16 mouse cellular contexts compared by ENCODE assay signal in the genomic region with DNA sequence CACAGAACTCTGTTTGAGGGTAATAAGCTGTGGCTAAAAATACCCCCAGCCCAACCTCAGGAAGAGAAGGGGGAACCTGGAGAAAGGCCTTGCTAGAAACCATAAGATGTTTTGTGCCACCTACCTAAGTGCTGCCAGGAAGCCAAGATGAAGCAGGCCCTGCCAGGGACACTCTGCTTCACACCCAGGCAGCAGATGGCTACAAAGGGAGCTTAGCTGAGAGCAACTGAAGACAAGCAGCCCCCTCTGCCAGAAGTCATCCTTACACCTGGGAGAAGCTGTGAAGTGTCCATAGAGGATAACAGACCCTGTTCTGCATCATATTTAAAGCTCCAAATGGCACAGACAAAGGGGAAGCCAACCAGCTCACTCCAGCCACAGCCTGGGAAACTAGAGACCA. TPM values are rescaled to one million over a fixed set of nuclear protein-coding genes. Genes with fewer than 3 reads are reported as not detected.
DNase-seq lines count a peak whose midpoint lies in the region; ATAC-seq and TF ChIP-seq lines count a peak whose summit lies in the region.
"Had no signal": no experiment of that assay in that cellular context is flagged by ENCODE, and none has a peak within 500 bp of the region (broad histone marks: within the 10 kb centered on the region; RNA-seq: fewer than 3 reads in every experiment).

No protein-coding gene starts in this region.

- TF ChIP-seq POLR2A in heart, adult 2 months (IDR thresholded peaks at IDR 0.05; ENCODE audit: insufficient read depth, low read depth, low read length): no peak

- no peak overlapping the region for H3K4me2 ChIP-seq in heart, postnatal 0 days (ENCODE audit: low read depth, low read length)
- no peak overlapping the region for H3K4me2 ChIP-seq in midbrain, embryonic 14.5 days (ENCODE audit: low read length)
- no peak overlapping the region for H3K4me2 ChIP-seq in midbrain, embryonic 11.5 days
- H3K4me2 ChIP-seq: embryonic facial prominence, embryonic 13.5 days; heart, embryonic 15.5 days; hindbrain, embryonic 12.5 days; intestine, embryonic 15.5 days had no signal

- H3K27me3 ChIP-seq in heart, postnatal 0 days (ENCODE audit: control insufficient read depth, insufficient read depth, low read length): no peaks in the 10 kb centered on the region
- H3K27me3 ChIP-seq in heart, adult 2 months (ENCODE audit: control insufficient read depth, insufficient read depth, low read length): no peaks in the 10 kb centered on the region
- no peaks in the 10 kb centered on the region for H3K27me3 ChIP-seq in midbrain, embryonic 14.5 days (ENCODE audit: control insufficient read depth, insufficient read depth, low read length)
- H3K27me3 ChIP-seq in midbrain, embryonic 11.5 days (ENCODE audit: control insufficient read depth, insufficient read depth, low read length): no peaks in the 10 kb centered on the region
- H3K27me3 ChIP-seq: CH12.LX; embryonic facial prominence, embryonic 13.5 days; heart, embryonic 15.5 days; hindbrain, embryonic 12.5 days; intestine, embryonic 15.5 days had no signal

- 0 out of 2 replicates have a peak overlapping the region, but pooled peaks have one; percentile 77 for H3K27ac ChIP-seq in heart, postnatal 0 days (ENCODE audit: low read depth)
- H3K27ac ChIP-seq in heart, adult 2 months: no peak overlapping the region; the same call in 1 of the 2 replicates
- H3K27ac ChIP-seq in midbrain, embryonic 14.5 days (replicated peaks; ENCODE audit: low read depth, low read length): 0 out of 2 replicates have a peak overlapping the region, but pooled peaks have one; percentile 14
- H3K27ac ChIP-seq in midbrain, embryonic 11.5 days (ENCODE audit: low read depth, low read length): no peak overlapping the region
- H3K27ac ChIP-seq: embryonic facial prominence, embryonic 13.5 days; heart, embryonic 15.5 days; hindbrain, embryonic 12.5 days; intestine, embryonic 15.5 days had no signal

- no peaks in the 10 kb centered on the region for H3K79me2 ChIP-seq in heart, adult 2 months (replicated peaks; ENCODE audit: control insufficient read depth, insufficient read depth, low read length)

- no peak overlapping the region for H3K9ac ChIP-seq in heart, postnatal 0 days (replicated peaks; ENCODE audit: low read depth, low read length)
- H3K9ac ChIP-seq in heart, adult 2 months (ENCODE audit: low read depth, low read length): no peak overlapping the region
- no peak overlapping the region for H3K9ac ChIP-seq in midbrain, embryonic 14.5 days (replicated peaks; ENCODE audit: low read length)
- no peak overlapping the region for H3K9ac ChIP-seq in midbrain, embryonic 11.5 days (ENCODE audit: low read length)
- H3K9ac ChIP-seq: embryonic facial prominence, embryonic 13.5 days; heart, embryonic 15.5 days; hindbrain, embryonic 12.5 days; intestine, embryonic 15.5 days had no signal

- no peaks in the 10 kb centered on the region for H3K9me3 ChIP-seq in heart, postnatal 0 days (replicated peaks; ENCODE audit: control insufficient read depth, low read length)
- H3K9me3 ChIP-seq in midbrain, embryonic 14.5 days (ENCODE audit: control insufficient read depth, low read length): no peaks in the 10 kb centered on the region
- no peaks in the 10 kb centered on the region for H3K9me3 ChIP-seq in midbrain, embryonic 11.5 days (ENCODE audit: control insufficient read depth, low read length)
- H3K9me3 ChIP-seq: embryonic facial prominence, embryonic 13.5 days; heart, embryonic 15.5 days; hindbrain, embryonic 12.5 days; intestine, embryonic 15.5 days had no signal

- no peak for TF ChIP-seq CTCF in heart, postnatal 0 days (IDR thresholded peaks at IDR 0.05; ENCODE audit: low read depth)
- no peak for TF ChIP-seq CTCF in heart, adult 2 months (IDR thresholded peaks at IDR 0.05)

- H3K36me3 ChIP-seq in heart, postnatal 0 days (replicated peaks; ENCODE audit: control insufficient read depth, insufficient read depth, low read length): peaks cover 32% of the 10 kb centered on the region
- H3K36me3 ChIP-seq in heart, adult 2 months (ENCODE audit: control insufficient read depth, insufficient read depth, low read length): 0 out of 2 replicates have a peak, but pooled peaks cover 2% of the 10 kb centered on the region
- H3K36me3 ChIP-seq in midbrain, embryonic 14.5 days (ENCODE audit: control insufficient read depth, insufficient read depth, low read length): peaks cover 31% of the 10 kb centered on the region
- H3K36me3 ChIP-seq in midbrain, embryonic 11.5 days (ENCODE audit: control insufficient read depth, insufficient read depth, low read length): no peaks in the 10 kb centered on the region

- 0 out of 2 replicates have a peak, but pooled peaks cover 9% of the 10 kb centered on the region for H3K4me1 ChIP-seq in heart, postnatal 0 days (ENCODE audit: control insufficient read depth, insufficient read depth)
- peaks cover 5% of the 10 kb centered on the region for H3K4me1 ChIP-seq in heart, adult 2 months (ENCODE audit: control insufficient read depth, insufficient read depth, low read length)
- peaks cover 10% of the 10 kb centered on the region; the same call in 1 of the 2 replicates for H3K4me1 ChIP-seq in midbrain, embryonic 14.5 days (ENCODE audit: control insufficient read depth, insufficient read depth, low read length)
- peaks cover 8% of the 10 kb centered on the region for H3K4me1 ChIP-seq in midbrain, embryonic 11.5 days (ENCODE audit: control insufficient read depth, insufficient read depth, low read length)

- DNase-seq in cerebellum, postnatal 10 days: peak; percentile 47 to 62
- no peak for DNase-seq in cerebellum, postnatal 4 days (ENCODE audit: low spot score in 2 of 2)
- DNase-seq in heart, postnatal 0 days (ENCODE audit: low spot score): no peak
- no peak for DNase-seq in heart, adult 2 months
- DNase-seq in midbrain, embryonic 14.5 days: no peak
- DNase-seq in midbrain, embryonic 11.5 days (ENCODE audit: low spot score, missing footprints): no peak
- DNase-seq in left cerebral cortex, postnatal 4 days: peak; percentile 35
- no peak for DNase-seq in urinary bladder, adult 18-20 months (ENCODE audit: low spot score in 2 of 2)
- DNase-seq: adrenal gland, postnatal 14 days; gastrocnemius, postnatal 14 days; kidney, postnatal 10 days had no signal

- intact Hi-C loops in heart, adult 2 months (cut with DNase I): no loop called here
- intact Hi-C loops in left cerebral cortex, postnatal 4 days (cut with DNase I): no loop called here

- no peak overlapping the region for H3K4me3 ChIP-seq in heart, postnatal 0 days (ENCODE audit: low read depth, low read length)
- H3K4me3 ChIP-seq in heart, adult 2 months: no peak overlapping the region
- no peak overlapping the region for H3K4me3 ChIP-seq in midbrain, embryonic 14.5 days (replicated peaks; ENCODE audit: low read depth, low read length)
- H3K4me3 ChIP-seq in midbrain, embryonic 11.5 days (ENCODE audit: low read depth, low read length): no peak overlapping the region
- H3K4me3 ChIP-seq: embryonic facial prominence, embryonic 13.5 days; heart, embryonic 15.5 days; hindbrain, embryonic 12.5 days; intestine, embryonic 15.5 days had no signal

- TF ChIP-seq EP300 in heart, postnatal 0 days (IDR thresholded peaks at IDR 0.05; ENCODE audit: low read depth): no peak
- no peak for TF ChIP-seq EP300 in heart, adult 2 months (IDR thresholded peaks at IDR 0.05; ENCODE audit: insufficient read depth, low read depth, low read length)

- no peak for ATAC-seq in heart, postnatal 0 days (ENCODE audit: insufficient read depth, low read depth)
- ATAC-seq in midbrain, embryonic 14.5 days (ENCODE audit: low FRiP score, low TSS enrichment): no peak
- ATAC-seq in midbrain, embryonic 11.5 days (ENCODE audit: low FRiP score): no peak
- ATAC-seq: intestine, embryonic 15.5 days had no signal

RNA-seq across cellular contexts. Expression of gene Srebf1, which starts 23.7 kb away (rescaled TPM):
- total RNA-seq in heart, postnatal 0 days (2014; rRNA removed; ENCODE audit: low replicate concordance): 77.2 and 81.7 TPM in 2 replicates
- polyA plus RNA-seq in heart, postnatal 0 days (2015; fragmentation: Nextera tagmentation; extraction: Ambion mirVana): 29.9 and 31.0 TPM in 2 replicates
- total RNA-seq in heart, adult 2 months (2021): 10 to 100 TPM; 25.3 to 35.4 TPM
- polyA plus RNA-seq in heart, adult 2 months (2012; rRNA removed): 42.6 and 54.0 TPM in 2 replicates
- polyA plus RNA-seq in midbrain, embryonic 14.5 days (2014; fragmentation: Nextera tagmentation; extraction: Ambion mirVana): 34.5 and 35.2 TPM in 2 replicates
- polyA plus RNA-seq in midbrain, embryonic 11.5 days (2014; fragmentation: Nextera tagmentation; extraction: Ambion mirVana): 38.3 and 41.1 TPM in 2 replicates
- 10 to 100 TPM; 60.3 to 67.5 TPM for total RNA-seq in left cerebral cortex, postnatal 4 days (2021)

Comparison
In these comparisons a context has a peak if more than half of its experiments do, and no peak if none do; other contexts are left out.
1. DNase-seq: peak in cerebellum, postnatal 10 days (2 of 2) and left cerebral cortex, postnatal 4 days (single experiment); none in cerebellum, postnatal 4 days (0 of 2), heart, postnatal 0 days (single experiment), heart, adult 2 months (0 of 2), midbrain, embryonic 14.5 days (single experiment), midbrain, embryonic 11.5 days (single experiment) and urinary bladder, adult 18-20 months (0 of 2).
2. H3K27ac ChIP-seq: peak in heart, postnatal 0 days (single experiment) and midbrain, embryonic 14.5 days (single experiment); none in heart, adult 2 months (single experiment) and midbrain, embryonic 11.5 days (single experiment).